Mouse (Mus musculus) cerebellum, postnatal 36 days (tissue): Measurements from ENCODE around the gene Entpd2.

Experiments used
- DNase-seq, 2 experiments: peaks; one replicate each; pipeline ENCODE4 v3.0.0; 2021 to 2022; ENCODE audit warnings: mixed read lengths in 2 of 2

Gene Entpd2

DNA sequence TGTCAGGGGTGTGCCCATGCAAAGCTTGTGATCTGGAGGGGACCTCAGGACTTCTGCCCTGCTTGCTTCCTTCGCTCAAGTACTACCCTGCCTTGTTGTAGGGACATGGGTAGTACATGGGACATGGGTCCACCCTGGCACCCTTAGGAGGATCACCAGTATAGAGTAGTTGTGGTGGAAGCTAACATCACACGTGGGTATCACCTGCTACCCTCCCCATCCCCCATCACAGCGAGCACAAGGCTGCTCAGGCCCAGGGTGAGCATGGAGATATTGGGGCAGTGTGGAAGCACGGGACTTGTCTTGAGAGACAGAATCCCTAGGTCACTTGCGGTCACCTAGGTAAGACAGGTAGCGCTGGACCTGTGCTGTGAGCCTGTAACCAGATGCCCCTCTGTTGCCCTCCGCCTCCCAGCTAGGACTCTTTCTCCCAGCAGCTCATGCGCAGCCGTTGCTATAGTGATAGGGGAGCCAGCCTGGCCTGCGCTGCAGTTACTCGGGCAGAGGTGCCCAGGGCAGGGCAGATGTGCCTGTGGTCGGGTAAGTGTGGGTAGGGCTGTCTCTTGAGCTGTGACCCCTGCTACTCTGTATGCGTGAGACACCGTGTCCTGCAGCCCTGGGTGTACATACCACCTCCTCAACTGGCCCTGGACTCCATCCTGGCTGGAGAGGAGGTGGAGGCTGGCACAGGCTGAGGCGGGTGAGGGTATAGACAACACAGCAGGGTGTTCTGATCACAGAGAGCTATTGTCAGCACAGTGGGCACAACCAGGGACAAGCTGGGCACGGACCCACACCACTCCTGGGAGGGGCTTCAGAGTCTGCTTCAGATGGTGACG lies 34.9 kb downstream of the Entpd2 start:
- peak in 1 of 2 experiments; percentile 33 for DNase-seq

DNA sequence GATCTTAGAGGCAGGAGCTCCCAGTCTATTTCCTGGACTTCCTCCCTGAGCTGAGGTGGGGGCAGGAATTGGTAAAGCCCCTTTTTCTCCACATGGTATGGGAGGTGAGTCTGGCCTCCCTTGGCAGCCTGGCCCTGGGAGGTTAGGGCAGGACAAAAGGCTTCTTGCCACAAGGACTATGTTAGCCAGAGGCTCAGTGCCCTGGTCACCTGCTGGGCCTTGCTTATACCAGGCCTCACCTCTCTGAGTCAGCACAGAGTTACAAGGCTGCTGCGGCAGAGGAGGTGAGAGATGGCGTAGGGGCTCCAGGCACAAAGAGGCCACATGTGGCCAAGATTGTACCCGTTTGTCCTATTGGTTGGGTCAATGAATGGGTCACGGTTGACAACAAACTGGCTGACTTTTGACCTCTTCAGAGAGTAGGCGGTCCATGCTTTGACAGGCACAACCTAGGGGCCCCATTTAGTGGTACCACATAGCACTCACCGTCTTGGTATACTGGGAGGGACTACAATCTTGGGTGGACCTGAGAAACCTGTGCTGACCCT lies 35.7 kb downstream of the Entpd2 start:
- no peak for DNase-seq

DNA sequence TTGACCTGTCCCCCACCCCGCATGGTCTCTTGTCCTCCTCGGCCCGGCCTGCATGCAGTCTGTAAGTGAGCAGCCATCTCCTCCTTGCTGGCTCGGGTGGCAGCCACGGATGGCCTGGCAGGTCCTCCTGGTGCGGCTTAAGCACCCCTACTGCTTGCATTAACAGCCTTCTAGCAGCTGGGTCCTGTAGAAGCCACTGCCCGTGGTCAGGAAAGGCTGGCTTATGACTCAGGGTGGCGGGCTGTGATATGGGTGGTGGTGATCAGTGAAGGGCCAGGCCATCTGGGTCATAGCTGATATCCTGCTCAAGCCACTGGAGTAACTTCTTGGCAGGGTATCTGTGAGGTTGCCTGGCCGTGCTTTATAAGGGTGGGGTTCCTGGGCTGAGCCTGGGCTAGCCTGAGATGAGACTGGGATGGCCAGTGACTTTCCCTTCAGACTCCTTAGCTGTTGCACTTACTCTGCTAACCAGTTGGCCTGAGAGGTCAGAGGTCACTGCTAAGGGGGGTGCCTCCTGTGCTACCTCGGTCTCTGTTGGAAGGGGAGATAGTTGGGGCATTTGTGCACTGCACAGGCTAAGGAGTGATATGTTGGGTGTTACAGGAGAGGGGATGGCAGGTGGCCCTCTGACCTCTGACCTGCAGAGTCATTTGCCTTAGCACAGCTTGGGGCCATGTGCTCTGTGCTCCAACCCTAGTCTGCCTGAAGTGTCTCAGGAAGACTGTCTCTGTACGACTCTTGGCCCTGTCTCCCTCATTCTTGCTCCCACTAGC lies 36.8 kb downstream of the Entpd2 start:
- DNase-seq: no peak

DNA sequence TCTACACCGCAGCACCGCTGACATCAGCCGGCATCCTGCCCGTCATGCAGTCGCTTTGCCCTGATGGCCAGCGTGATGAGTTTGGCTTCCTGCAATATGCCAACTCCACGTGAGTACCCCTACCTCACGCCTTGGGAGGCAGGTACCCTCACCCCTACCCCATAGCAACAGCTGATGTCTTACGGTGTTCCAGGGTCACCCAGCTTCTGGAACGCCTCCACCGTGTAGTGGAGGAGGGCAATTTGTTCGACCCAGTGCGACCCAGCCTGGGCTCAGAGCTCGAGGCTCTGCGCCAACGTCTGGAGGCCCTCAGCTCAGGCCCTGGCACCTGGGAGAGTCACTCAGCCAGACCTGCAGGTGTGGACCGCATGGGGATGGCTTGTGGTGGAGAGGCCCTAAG lies 37.4 kb downstream of the Entpd2 start:
- no peak for DNase-seq

DNA sequence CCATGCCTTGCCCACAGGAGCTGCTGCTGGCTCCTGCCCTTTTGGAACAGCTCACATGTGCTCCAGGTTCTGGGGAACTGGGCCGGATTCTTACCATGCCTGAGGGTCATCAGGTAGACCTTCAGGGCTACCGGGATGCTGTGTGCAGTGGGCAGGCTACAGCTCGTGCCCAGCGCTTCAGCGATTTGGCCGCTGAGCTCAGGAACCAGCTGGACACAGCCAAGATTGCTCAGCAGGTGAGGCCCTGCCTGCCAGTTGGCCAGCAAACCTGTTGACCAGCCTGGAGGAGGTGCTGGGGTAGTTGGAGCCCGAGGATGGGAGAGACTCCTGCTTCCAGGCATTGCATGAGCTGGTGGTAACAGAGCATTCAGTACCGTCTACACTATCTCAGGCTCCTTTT lies 38.6 kb downstream of the Entpd2 start:
- DNase-seq: peak; percentile 94 to 96

DNA sequence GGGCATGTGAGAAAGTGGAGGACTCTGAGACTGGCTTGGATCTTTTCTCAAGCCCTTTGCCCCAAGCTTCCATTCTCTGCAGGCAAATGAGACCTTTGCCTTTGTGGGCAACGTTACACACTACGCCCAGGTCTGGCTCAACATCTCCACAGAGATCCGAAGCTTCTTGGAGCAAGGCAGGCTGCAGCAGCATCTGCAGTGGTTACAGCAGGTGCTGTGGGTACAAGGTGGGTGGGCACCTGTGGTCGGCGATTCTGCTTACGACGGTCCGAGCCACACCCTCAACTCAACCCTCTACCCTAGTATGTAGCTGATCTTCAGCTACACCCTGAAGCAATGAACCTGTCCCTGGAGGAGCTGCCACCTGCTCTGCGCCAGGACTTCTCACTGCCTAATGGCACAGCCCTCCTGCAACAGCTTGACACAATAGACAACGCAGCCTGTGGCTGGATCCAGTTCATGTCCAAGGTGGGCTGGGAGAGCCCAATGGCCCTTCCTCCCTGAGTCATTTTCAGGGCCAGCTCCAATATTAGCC lies 40.7 kb downstream of the Entpd2 start:
- DNase-seq: no peak

DNA sequence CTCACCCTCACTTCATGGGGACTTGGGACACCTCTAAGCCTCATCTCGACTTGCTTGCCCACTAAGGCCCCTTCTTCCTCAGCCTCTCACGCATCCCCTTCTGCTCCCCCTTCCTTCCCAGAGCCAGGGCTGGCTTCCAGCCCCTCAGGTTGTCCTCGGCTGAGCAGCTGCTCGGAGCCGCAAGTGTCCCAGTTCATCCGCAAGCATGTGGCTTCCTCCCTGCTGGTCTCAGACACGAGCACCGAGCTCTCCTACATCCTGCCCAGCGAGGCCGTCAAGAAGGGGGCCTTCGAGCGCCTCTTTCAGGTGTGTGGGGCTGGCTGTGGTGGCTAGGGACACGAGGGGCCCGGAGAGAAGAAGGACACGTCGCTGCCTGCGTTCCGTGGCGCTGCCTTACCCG lies 45.4 kb downstream of the Entpd2 start:
- no peak for DNase-seq

DNA sequence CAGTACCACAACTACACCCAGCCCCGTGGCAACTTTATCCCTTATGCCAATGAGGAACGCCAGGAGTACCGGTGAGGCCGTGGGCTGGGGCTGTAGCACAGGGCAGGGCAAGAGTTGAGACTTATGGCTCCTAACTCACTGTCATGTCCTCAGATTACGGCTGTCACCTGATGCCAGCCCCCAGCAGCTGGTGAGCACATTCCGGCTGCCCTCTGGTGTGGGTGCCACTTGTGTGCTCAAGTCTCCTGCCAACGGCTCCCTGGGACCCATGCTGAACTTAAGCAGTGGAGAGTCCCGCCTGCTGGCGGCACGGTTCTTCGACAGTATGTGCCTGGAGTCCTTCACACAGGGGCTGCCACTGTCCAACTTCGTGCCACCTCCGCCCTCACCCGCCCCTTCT lies 47.0 kb downstream of the Entpd2 start:
- DNase-seq: no peak
